Mouse (Mus musculus) C3H10T1/2 (cell line): ENCODE measurements around the gene Fam118b. TPM values are rescaled to one million over a fixed set of nuclear protein-coding genes. Genes with fewer than 3 reads are reported as not detected.

Experiments used
- polyA plus RNA-seq, 2 experiments: library from polyadenylated mRNA; unstranded; fragments of >200 nt; fragmentation: generic; extraction: Trizol; gene quantifications; one replicate each; pipeline ENCODE4 v1.2.1; 2012; ENCODE audit warnings: missing spikeins in 2 of 2

The Fam118b gene
- 10 to 100 TPM in 1 of 2 experiments, 1 to 10 TPM in 1; 5.6 to 10.6 TPM for polyA plus RNA-seq

GRCm38 (mm10) chr9:35267146-35267975, at the start of gene Fam118b, which contains the start of gene Rpusd4:
Gene Fam118b (minus strand): TSS chr9:35267805.
Gene Rpusd4 (plus strand): TSS chr9:35267865.

GRCm38 (mm10) chr9:35210542-35211474, 56.8 kb downstream of the Fam118b start, which contains the start of gene Foxred1:
Gene Foxred1 (minus strand): TSS chr9:35211055.

GRCm38 (mm10) chr9:35199772-35200471, 67.7 kb downstream of the Fam118b start, which contains the start of the genes Srpr and Tirap:
Gene Srpr (plus strand): TSS chr9:35200175.
Gene Tirap (minus strand): TSS chr9:35200291.

GRCm38 (mm10) chr9:35175251-35176123, 92.1 kb downstream of the Fam118b start, which contains the start of gene Dcps:
Gene Dcps (minus strand): TSS chr9:35176061.

Other genes with a start within 250 kb of the Fam118b start
- gene St3gal4, start 148.5 kb downstream of the Fam118b start, polyA plus RNA-seq = 10 to 100 TPM; 24.4 to 34.3 TPM
- 10 to 100 TPM; 62.1 to 71.2 TPM for gene Dcps, start 91.7 kb downstream of the Fam118b start, polyA plus RNA-seq
- 10 to 100 TPM; 25.5 to 67.5 TPM for gene Srpr, start 67.6 kb downstream of the Fam118b start, polyA plus RNA-seq
- gene Tirap, start 67.5 kb downstream of the Fam118b start, polyA plus RNA-seq = 1 to 10 TPM in 1 of 2 experiments, under 1 TPM in 1; 0.95 to 3.2 TPM
- 10 to 100 TPM in 1 of 2 experiments, 1 to 10 TPM in 1; 7.3 to 11.8 TPM for gene Foxred1, start 56.8 kb downstream of the Fam118b start, polyA plus RNA-seq
- 10 to 100 TPM in 1 of 2 experiments, 1 to 10 TPM in 1; 5.4 to 15.4 TPM for gene Rpusd4, start 60 bp upstream of the Fam118b start, polyA plus RNA-seq
- gene Cdon, start 153.3 kb upstream of the Fam118b start, polyA plus RNA-seq = 1 to 10 TPM in 1 of 2 experiments, under 1 TPM in 1; 0.14 to 7.4 TPM